ENCODE assay signal across 8 mouse cellular contexts in genomic region chr13:35947354-35948000, GRCm38 (mm10). TPM values are rescaled to one million over a fixed set of nuclear protein-coding genes. Genes with fewer than 3 reads are reported as not detected.
DNase-seq lines count a peak whose midpoint lies in the region; ATAC-seq lines count a peak whose summit lies in the region.

No protein-coding gene starts in this region.

- peak; percentile 38; the same call in 1 of the 2 replicates for ATAC-seq in cerebellum, adult (ENCODE audit: insufficient number of reproducible peaks, low FRiP score, low TSS enrichment)
- ATAC-seq in forebrain, embryonic 13.5 days, result peak; percentile 62
- no peak for ATAC-seq in activated CD4-positive, CD25-positive, alpha-beta regulatory T cell, adult 4 months

- H3K9ac ChIP-seq in forebrain, embryonic 13.5 days, result no peak overlapping the region

- no peak overlapping the region for H3K27ac ChIP-seq in forebrain, embryonic 13.5 days

- WGBS in forebrain, embryonic 13.5 days, result 28% methylated on average over 14 of the region's 14 CpGs

- no peaks in the 10 kb centered on the region for H3K27me3 ChIP-seq in forebrain, embryonic 13.5 days

- H3K36me3 ChIP-seq in forebrain, embryonic 13.5 days (ENCODE audit: poor library complexity, severe bottlenecking), result no peaks in the 10 kb centered on the region

- H3K4me1 ChIP-seq in forebrain, embryonic 13.5 days, result no peaks in the 10 kb centered on the region

- peak; percentile 63 for DNase-seq in R1 (ENCODE audit: low read depth, low spot score)
- DNase-seq in heart, postnatal 25 days (ENCODE audit: low spot score), result peak; percentile 20
- DNase-seq in layer of hippocampus, postnatal 25 days (ENCODE audit: extremely low spot score in 1 of 2, low spot score in 1 of 2), result peak; percentile 75 to 91
- DNase-seq in mesoderm, embryonic 11.5 days (ENCODE audit: low read depth, low spot score), result peak; percentile 82
- DNase-seq in right cerebral cortex, postnatal 25 days, result peak; percentile 71

- intact Hi-C loops in heart, postnatal 25 days (cut with DNase I), result loop anchor here (1.0 to 5.0 kb wide), 3 partner anchors 60 to 917 kb away; no protein-coding TSS in a partner anchor

- no peak overlapping the region for H3K4me2 ChIP-seq in forebrain, embryonic 13.5 days

- H3K9me3 ChIP-seq in forebrain, embryonic 13.5 days (replicated peaks), result no peaks in the 10 kb centered on the region

- no peak overlapping the region for H3K4me3 ChIP-seq in forebrain, embryonic 13.5 days

RNA-seq across cellular contexts. Expression of gene Ppp1r3g, which starts 11.2 kb away (rescaled TPM):
- polyA plus RNA-seq in forebrain, embryonic 13.5 days (2015; fragmentation: Nextera tagmentation; extraction: Ambion mirVana), result 1.7 and 1.8 TPM in 2 replicates
- total RNA-seq in heart, postnatal 25 days (2021), result under 1 TPM; 0.45 to 0.47 TPM
- 10 to 100 TPM; 10.7 to 15.7 TPM for total RNA-seq in layer of hippocampus, postnatal 25 days (2021)
- not detected for polyA plus RNA-seq in activated CD4-positive, CD25-positive, alpha-beta regulatory T cell, adult 4 months (2017; shearing (Covaris generic))

RNA-seq across cellular contexts. Expression of gene Rpp40, which starts 41.3 kb away (rescaled TPM):
- 10.5 and 12.7 TPM in 2 replicates for polyA plus RNA-seq in forebrain, embryonic 13.5 days (2015; fragmentation: Nextera tagmentation; extraction: Ambion mirVana)
- total RNA-seq in heart, postnatal 25 days (2021), result 1 to 10 TPM; 2.9 to 5.1 TPM
- 1 to 10 TPM; 6.7 to 7.5 TPM for total RNA-seq in layer of hippocampus, postnatal 25 days (2021)
- polyA plus RNA-seq in activated CD4-positive, CD25-positive, alpha-beta regulatory T cell, adult 4 months (2017; shearing (Covaris generic)), result 10 to 100 TPM in 1 of 2 experiments, 1 to 10 TPM in 1; 7.5 to 11.6 TPM

Comparison
In these comparisons a context has a peak if more than half of its experiments do, and no peak if none do; other contexts are left out.
1. DNase-seq: peak in every context shown above with its lines; median percentile 83 in layer of hippocampus, postnatal 25 days; 82 in mesoderm, embryonic 11.5 days; 71 in right cerebral cortex, postnatal 25 days; 63 in R1; 20 in heart, postnatal 25 days.
2. RNA of gene Ppp1r3g, which starts 11.2 kb away (total RNA-seq): 10.7 to 15.7 TPM in layer of hippocampus, postnatal 25 days; 0.45 to 0.47 TPM in heart, postnatal 25 days; every median in the first group is over 4 times any median in the second.